Mouse (Mus musculus) cerebellum, adult 9-10 months (tissue): ENCODE data around the gene Adora2a.
"Not testable (repeated sequence)": the region's sequence is repeated elsewhere in the genome, so short reads cannot be mapped to it uniquely, and the experiment has no call there.

ENCODE experiments used
- DNase-seq: peaks from one replicate; pipeline ENCODE4 v3.0.0; 2022

Adora2a gene

GRCm38 (mm10) chr10:75316872-75316907 lies at the start of gene Adora2a:
Gene Adora2a (plus strand): TSS chr10:75316877.
- DNase-seq, result no peak

GRCm38 (mm10) chr10:75273020-75273419 lies 43.7 kb upstream of the Adora2a start:
- DNase-seq, result no peak

GRCm38 (mm10) chr10:75276427-75277013 lies 40.2 kb upstream of the Adora2a start:
- DNase-seq, result no peak

DNA sequence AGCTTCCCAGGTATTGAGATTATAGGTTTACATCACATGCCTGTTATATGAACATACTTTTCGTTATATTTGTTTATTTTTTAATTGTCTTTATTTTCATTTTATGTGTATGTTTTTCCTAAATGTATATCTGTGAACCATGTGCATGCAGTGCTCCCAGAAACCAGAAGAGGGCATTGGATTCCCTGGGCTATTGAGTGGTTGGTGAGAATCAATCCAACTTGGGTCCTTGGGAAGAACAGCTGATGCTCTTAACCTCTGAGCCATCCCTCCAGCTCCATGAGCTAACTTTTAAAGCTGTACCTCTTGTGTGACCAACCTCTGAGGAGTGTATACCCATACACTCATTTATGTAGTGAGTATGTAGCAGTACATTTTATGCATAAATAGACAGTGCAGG lies 39.2 kb upstream of the Adora2a start:
- peak; percentile 31 for DNase-seq

- DNase-seq, result no peak
These were observed 34.0 kb upstream of the Adora2a start for GRCm38 (mm10) chr10:75282648-75283047.

GRCm38 (mm10) chr10:75283821-75284220 lies 32.9 kb upstream of the Adora2a start:
- DNase-seq, result no peak

- no peak for DNase-seq
These were observed 28.1 kb upstream of the Adora2a start for GRCm38 (mm10) chr10:75288579-75288978.

GRCm38 (mm10) chr10:75289392-75289791 lies 27.3 kb upstream of the Adora2a start:
- no peak for DNase-seq

- no peak for DNase-seq
These were observed 26.0 kb upstream of the Adora2a start for GRCm38 (mm10) chr10:75290650-75291049.

DNA sequence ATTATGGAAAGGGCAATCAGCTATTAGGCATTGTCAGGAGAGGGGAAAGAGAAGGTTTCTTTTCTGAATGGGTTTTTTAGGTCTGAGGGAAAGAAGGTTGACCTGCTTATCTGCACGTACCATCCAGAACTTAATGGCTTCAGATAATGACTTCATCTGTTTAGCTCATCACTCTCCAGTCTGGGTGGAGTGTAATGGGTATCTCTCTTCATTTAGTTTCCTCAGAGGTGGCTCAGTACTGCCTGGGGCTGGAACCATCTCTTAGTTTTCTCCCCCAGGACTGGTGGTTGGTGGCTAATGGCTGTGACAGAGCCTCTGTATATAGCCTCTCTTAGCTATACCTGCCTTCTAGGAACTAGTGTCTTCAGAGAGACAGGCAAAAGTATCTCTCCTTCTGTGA lies 25.3 kb upstream of the Adora2a start:
- DNase-seq, result no peak

GRCm38 (mm10) chr10:75292206-75292605 lies 24.5 kb upstream of the Adora2a start:
- DNase-seq, result not testable (repeated sequence)

- DNase-seq, result no peak
These were observed 23.4 kb upstream of the Adora2a start for GRCm38 (mm10) chr10:75293288-75293687.

- no peak for DNase-seq
These were observed 22.3 kb upstream of the Adora2a start for GRCm38 (mm10) chr10:75294362-75294761.

- no peak for DNase-seq
These were observed 21.8 kb upstream of the Adora2a start for GRCm38 (mm10) chr10:75294926-75295325.

DNA sequence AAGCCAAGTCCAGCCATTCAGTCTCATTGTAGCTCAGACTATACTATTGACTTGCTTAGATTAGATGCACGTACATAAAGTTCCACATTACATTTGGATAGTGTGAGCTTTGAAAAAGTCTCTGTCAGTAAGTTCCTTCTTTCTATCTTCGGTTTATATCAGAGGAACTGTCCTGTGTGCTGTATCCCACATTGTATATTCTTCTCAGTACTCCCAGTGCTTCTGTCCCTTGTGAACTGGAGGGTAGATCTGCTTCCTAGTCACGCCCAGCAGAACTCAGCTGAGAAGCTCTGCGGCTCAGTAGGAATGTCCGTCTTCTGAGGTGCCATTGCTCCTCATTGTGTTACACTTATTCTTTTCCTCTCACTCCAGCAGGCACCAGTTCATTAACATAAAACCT lies 18.1 kb upstream of the Adora2a start:
- DNase-seq, result no peak

DNA sequence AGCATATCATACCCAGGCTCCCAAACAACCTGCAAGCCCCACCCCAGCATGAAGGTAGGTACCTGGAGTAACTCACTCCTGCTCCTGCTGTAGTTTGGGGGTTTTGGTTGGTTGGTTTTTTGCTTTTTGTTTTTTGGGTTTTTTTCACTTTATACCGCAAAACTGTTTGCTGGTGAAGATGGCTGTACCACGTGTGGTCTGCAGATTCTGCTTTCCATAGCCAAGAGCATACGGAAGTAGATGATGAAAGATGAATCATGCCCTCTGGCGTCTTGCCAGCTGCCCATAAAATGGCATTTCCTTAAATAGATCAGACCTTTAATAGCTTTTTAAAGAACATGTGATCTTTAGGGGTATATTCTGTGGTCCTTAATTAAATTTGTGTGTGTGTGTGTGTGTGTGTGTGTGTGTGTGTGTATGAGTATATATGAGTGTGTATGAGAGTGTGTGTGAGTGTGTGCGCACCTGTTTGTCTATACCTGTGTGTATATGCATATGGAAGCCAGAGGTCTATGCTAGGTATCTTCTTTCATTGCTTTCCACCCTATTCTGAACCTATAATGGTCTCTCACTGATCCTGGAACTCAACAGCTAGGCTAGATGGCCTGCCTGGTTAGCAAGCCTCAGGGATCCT lies 16.8 kb upstream of the Adora2a start:
- peak; percentile 61 for DNase-seq

GRCm38 (mm10) chr10:75301195-75301806 lies 15.4 kb upstream of the Adora2a start:
- DNase-seq, result no peak

- DNase-seq, result no peak
These were observed 14.7 kb upstream of the Adora2a start for GRCm38 (mm10) chr10:75301937-75302336.

DNA sequence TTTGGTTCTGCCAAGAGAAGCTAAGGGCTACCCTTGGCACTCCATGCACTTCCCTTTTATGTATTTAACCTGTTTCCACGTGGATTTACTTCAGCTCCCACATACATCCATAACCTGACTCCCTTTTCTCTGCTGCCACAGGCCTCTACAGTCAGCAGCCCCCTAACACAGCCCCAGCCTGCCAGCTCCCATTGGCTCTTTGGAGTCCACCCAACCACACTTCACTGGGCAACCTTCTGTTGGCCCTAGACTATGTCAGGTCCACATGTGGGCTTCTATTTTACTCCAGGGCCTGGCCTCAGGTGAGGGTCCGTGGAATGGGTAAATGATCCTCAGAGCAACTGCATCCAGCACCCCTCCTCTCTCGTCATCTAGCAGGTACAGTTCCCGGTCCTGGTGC lies 14.1 kb upstream of the Adora2a start:
- no peak for DNase-seq

DNA sequence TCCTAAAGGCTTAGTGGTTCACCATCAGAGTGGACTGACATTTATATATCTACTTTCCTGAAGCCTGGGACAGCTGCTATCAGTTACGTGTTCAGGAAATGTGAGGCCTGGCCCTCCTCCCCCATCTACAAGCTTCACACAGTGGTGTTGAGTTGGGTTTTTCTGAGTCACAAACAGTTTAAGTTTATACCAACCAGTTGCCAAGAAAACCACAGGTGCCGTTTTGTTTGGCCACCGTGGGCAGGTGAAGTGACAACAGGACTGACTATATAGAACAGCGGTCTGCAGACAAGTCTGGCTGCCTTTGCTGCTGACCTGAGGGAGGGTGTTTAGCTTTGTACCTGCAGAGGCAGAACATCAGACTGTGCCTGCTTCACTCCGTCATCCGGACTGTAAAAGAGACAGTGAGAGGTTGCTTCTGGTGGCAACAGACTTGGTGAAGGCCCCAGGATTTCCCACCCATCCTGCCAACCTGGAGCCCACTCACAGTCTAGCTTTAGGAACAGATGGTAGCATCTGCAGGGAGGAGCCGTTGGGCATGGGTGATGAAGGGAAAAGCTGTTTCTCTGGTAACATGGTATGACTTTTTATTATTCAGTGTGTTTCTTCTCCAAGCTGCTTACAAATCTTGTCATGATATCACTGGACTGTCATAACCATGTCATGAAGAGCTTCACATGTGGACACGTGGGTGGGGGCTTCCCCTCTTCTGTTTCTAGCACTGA lies 13.2 kb upstream of the Adora2a start:
- peak; percentile 58 for DNase-seq

- DNase-seq, result no peak
These were observed 12.7 kb upstream of the Adora2a start for GRCm38 (mm10) chr10:75304049-75304405.

DNA sequence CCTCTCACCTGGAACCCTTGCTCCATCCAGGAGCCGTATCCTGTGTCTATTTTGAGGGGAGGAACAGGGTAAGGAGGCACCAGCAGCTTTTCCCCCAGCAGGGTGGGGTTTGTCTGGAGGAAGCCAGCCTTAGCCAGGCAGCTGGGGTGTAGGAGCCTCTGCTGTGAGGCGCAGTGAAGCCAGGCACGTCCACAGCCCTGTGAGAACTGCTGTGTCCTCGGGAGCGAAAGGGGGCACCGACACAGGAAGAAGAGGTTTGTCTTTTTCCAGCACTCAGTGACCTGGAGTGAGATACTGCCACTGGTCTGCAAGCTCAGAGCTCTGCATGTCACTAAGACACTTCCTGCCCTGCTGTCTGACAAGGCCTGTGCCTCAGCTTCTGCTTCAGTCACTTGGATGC lies 12.3 kb upstream of the Adora2a start:
- DNase-seq, result peak; percentile 18

GRCm38 (mm10) chr10:75307130-75307529 lies 9.5 kb upstream of the Adora2a start:
- DNase-seq, result no peak

GRCm38 (mm10) chr10:75312361-75312760 lies 4.3 kb upstream of the Adora2a start:
- no peak for DNase-seq
